Mouse (Mus musculus) Patski (cell line): ENCODE data around the gene Il24. TPM values are rescaled to one million over a fixed set of nuclear protein-coding genes. Genes with fewer than 3 reads are reported as not detected.

Source experiments
- ATAC-seq: fragments of 100-300 bp; one replicate; pipeline ENCODE4 v1.8.0; 2021
- CTCF ChIA-PET: fragments of 350-600 bp; sonication (Branson Sonifier 250); formaldehyde crosslinking; loops from one replicate; lab custom pipeline; 2022; ENCODE audit warnings: inconsistent platforms; lab: Charles Lee
- POLR2A ChIA-PET: fragments of 350-600 bp; sonication (Branson Sonifier 250); formaldehyde crosslinking; loops from one replicate; lab custom pipeline; 2022; ENCODE audit warnings: antibody characterized with exemption, inconsistent platforms; lab: Charles Lee
- DNase-seq: peaks from one replicate; pipeline ENCODE4 v3.0.0-alpha.2; 2011; ENCODE audit warnings: low read depth, low spot score
- H3K27me3 ChIP-seq: fragments of 371-371 bp; one replicate; pipeline ENCODE4 v1.5.1; 2021
- CTCF ChIP-seq: fragments of 100-300 bp; IDR thresholded peaks from one replicate; pipeline ENCODE4 v1.5.1; 2021
- in situ Hi-C: fragments of 300-500 bp; cut with MboI; formaldehyde crosslinking; loops from 3 replicates; pipeline ENCODE4 v1.11.1; 2018; ENCODE audit warnings: low pct_unique_long_range_greater_than_20kb, mixed read lengths
- polyA plus RNA-seq: library from polyadenylated mRNA; unstranded; gene quantifications from one replicate; pipeline ENCODE4 v1.2.3, GENCODE M21; 2021

The Il24 gene
- polyA plus RNA-seq, 1 experiment from 2014 or later, result 0.12 TPM

- CTCF ChIA-PET, result no interaction called here
- TF ChIP-seq CTCF, result no peak
- ATAC-seq (no peak), DNase-seq (no peak)
- in situ Hi-C loops, result no loop called here
- H3K27me3 ChIP-seq, result peaks cover 24% of the 10 kb centered on the region
- POLR2A ChIA-PET, result no interaction called here
Observed at GRCm38 (mm10) chr1:130855723-130856122, 31.5 kb downstream of the Il24 start.

GRCm38 (mm10) chr1:130854819-130855218 is 32.4 kb downstream of the Il24 start:
- TF ChIP-seq CTCF, result no peak
- peaks cover 24% of the 10 kb centered on the region for H3K27me3 ChIP-seq
- DNase-seq (no peak), ATAC-seq (no peak)
- POLR2A ChIA-PET, result no interaction called here
- CTCF ChIA-PET, result no interaction called here
- in situ Hi-C loops, result no loop called here

DNA sequence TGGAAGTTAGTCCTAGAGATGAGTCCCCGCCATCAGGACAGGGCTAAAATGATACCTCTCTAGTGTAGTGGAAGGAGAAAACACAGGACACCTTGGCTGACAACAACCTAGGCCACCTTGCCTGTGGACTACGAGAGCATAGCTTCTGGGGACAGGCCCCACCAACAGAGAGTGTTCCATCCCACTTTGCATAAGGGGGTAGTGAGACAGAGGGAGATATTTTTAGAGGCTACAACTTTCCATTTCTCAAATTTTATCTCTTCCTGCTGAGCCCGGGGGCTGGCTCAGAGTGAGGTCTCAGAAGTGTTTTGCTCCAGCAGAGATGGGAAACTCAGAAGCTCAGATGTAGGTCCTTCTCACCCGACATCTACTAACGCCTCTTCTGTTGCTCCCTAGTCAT is 36.8 kb downstream of the Il24 start:
- ChIA-PET CTCF (no interaction called here), POLR2A (no interaction called here)
- in situ Hi-C loops, result no loop called here
- H3K27me3 ChIP-seq, result peaks cover 20% of the 10 kb centered on the region
- no peak for DNase-seq
- no peak for ATAC-seq
- no peak for TF ChIP-seq CTCF

DNA sequence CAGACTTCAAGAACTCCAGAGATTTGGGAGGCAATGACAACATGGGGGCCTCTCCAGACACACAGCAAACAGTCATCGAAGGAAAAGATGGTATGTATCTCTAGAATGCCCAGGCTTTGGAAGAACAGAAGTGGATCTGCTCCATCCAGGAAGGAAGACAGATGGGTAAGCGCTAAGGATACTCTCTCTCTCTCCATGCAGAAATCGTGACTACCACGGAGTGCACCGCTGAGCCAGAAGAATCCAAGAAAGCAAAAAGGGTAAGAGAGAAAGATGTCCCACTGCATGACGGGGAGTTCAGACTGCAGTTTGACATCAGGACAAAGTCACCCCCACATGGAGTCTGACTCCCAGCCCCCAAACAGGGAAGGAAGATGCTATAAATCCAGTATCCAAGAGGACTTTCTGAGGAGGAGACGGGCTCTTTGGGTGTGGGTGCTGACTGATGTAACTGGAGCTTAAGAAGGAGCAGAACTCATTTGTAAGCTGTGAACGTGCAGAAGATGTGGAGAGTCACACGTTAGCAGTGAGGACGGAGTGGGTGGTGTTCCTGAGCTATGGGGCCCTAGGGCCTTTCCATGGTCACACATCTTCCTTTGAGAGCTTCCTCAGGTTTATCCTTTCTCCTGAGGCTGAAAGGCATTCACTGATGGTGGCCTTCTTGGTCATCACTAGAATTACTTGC is 37.6 kb downstream of the Il24 start:
- CTCF ChIA-PET, result no interaction called here
- POLR2A ChIA-PET, result no interaction called here

DNA sequence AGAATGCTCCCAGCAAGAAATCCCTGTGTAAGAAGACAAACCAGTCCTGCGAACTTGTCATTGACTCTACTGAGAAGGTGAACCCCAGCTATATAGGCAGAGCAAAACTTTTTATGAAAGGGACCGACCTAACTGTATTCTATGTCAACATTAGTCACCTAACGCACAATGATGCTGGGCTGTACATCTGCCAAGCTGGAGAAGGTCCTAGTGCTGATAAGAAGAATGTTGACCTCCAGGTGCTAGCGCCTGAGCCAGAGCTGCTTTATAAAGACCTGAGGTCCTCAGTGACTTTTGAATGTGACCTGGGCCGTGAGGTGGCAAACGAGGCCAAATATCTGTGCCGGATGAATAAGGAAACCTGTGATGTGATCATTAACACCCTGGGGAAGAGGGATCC is 42.7 kb downstream of the Il24 start:
- in situ Hi-C loops, result no loop called here
- ATAC-seq (no peak), DNase-seq (no peak)
- POLR2A ChIA-PET, result no interaction called here
- TF ChIP-seq CTCF, result no peak
- CTCF ChIA-PET, result no interaction called here
- peaks cover 12% of the 10 kb centered on the region for H3K27me3 ChIP-seq

More for the DNA sequence above, 37.6 kb downstream of the Il24 start:
- ATAC-seq, result no peak
- no peak for TF ChIP-seq CTCF
- DNase-seq, result no peak
- in situ Hi-C loops, result no loop called here
- H3K27me3 ChIP-seq, result peaks cover 20% of the 10 kb centered on the region

GRCm38 (mm10) chr1:130841621-130842020 is 45.6 kb downstream of the Il24 start:
- in situ Hi-C loops, result no loop called here
- no peak for DNase-seq
- ChIA-PET POLR2A (no interaction called here), CTCF (interaction anchor here (1.2 kb wide), 1 partner anchor 45 kb away, joined by 4 read pairs; no protein-coding TSS in a partner anchor)
- no peak for TF ChIP-seq CTCF
- ATAC-seq, result no peak
- H3K27me3 ChIP-seq, result peaks cover 8% of the 10 kb centered on the region

- in situ Hi-C loops, result no loop called here
- TF ChIP-seq CTCF, result no peak
- H3K27me3 ChIP-seq, result peaks cover 7% of the 10 kb centered on the region
- no peak for DNase-seq
- no peak for ATAC-seq
- ChIA-PET POLR2A (no interaction called here), CTCF (interaction anchor here (1.2 kb wide), 1 partner anchor 44 kb away, joined by 4 read pairs; no protein-coding TSS in a partner anchor)
Observed at GRCm38 (mm10) chr1:130840599-130841379, 46.5 kb downstream of the Il24 start.

- H3K27me3 ChIP-seq, result peaks cover 7% of the 10 kb centered on the region
- DNase-seq, result no peak
- in situ Hi-C loops, result no loop called here
- ChIA-PET CTCF (no interaction called here), POLR2A (no interaction called here)
- TF ChIP-seq CTCF, result no peak
- no peak for ATAC-seq
Observed at GRCm38 (mm10) chr1:130838288-130838687, 49.0 kb downstream of the Il24 start.

DNA sequence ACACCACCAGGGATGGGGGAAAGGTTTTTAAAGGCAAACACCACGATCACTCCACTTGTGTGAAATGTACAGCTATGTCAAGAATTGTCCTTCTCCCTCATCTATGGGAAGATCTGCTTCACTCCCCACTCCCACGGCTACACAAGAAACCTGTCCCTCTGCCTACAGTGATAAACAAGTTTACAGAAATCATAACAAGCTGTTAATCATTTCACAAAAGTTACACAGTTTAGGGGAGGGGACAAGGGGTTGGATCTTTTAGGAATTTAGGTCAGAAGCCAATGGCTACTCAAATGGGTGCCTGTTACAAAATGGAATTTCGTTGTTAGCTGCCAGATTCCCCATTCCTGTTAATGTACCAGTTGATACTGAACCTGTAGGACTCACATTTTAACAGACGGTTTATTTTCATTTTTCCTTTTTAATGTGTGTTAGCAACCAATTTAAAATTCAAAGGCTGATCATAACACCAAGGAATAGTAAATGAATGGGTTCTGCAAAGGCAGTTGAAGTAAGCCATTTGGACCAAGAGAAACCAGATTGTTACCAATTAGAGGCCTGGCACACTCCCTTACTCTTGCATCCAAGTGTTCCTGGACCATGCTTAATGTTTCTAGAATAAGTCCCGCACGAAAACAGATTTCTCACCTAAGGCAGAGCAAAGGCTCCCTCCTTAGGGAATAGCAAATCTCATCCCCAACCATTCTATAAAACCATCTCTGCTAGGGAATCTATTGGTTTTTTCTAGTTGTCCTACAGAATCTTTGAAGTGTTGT is 51.9 kb downstream of the Il24 start:
- H3K27me3 ChIP-seq, result peaks cover 4% of the 10 kb centered on the region
- CTCF ChIA-PET, result no interaction called here
- no peak for TF ChIP-seq CTCF
- POLR2A ChIA-PET, result no interaction called here
- in situ Hi-C loops, result no loop called here
- DNase-seq (no peak), ATAC-seq (no peak)

DNA sequence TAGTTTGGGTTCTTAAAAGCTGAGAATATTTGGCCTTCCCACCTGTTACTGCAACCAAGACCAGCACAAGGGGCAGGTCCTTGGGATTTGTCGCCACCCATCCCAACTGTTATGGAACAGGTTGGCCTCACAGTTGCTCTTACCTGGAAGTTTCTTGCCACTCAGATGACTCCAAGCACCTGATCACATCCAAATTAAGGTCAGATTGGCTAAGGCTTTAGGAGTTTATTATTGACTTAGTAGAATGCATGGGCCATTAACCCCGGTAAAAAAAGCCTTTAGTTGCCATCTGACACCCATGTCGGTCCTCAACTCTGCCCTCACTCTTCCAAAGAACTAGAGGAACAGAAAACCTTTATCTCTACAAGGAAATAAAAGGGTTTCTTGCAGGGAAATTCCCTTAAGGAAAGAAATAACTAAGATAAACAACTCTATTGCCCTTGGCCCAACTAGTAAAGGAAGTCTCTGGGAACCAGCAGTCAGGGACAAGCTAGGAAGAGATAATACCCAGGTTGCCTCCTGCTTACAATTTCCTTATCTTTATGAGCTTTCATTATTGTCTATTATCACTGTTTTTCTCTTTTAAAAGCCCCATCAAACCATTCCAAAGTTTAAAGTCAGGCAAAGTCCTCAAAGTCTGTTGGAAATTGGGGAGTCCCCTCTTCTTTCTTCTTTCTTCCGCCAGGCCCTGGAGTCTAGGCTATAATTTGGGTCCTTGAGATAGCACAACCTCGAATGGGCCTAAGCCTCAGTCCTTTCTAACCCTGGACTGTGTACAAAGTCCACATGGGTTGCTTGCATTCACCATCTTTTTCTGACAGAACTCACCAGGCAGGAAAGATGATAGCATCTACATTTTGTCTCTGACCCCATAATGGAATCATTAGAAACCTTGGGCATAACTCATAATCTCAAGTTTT is 54.8 kb downstream of the Il24 start:
- ChIA-PET POLR2A (no interaction called here), CTCF (interaction anchor here (1.2 to 1.3 kb wide), 2 partner anchors 16 to 210 kb away, joined by 3 read pairs; no protein-coding TSS in a partner anchor)
- H3K27me3 ChIP-seq, result peaks cover 7% of the 10 kb centered on the region
- in situ Hi-C loops, result no loop called here
- ATAC-seq (no peak), DNase-seq (no peak)
- no peak for TF ChIP-seq CTCF

Other genes starting within 250 kb of the Il24 start
- 2.7 TPM for gene C4bp, start 225.8 kb downstream of the Il24 start, polyA plus RNA-seq
- 0.04 TPM for gene Gm29427, start 171.7 kb downstream of the Il24 start, polyA plus RNA-seq
- gene Yod1, start 170.1 kb downstream of the Il24 start, polyA plus RNA-seq, result 3.4 TPM
- gene Pfkfb2, start 158.2 kb downstream of the Il24 start, polyA plus RNA-seq, result 26.0 TPM
- gene AA986860, start 155.5 kb downstream of the Il24 start, polyA plus RNA-seq, result 11.1 TPM
- 0.31 TPM for gene Fcamr, start 86.6 kb downstream of the Il24 start, polyA plus RNA-seq
- gene Pigr, start 60.8 kb downstream of the Il24 start, polyA plus RNA-seq, result not detected
- gene Fcmr, start 21.8 kb downstream of the Il24 start, polyA plus RNA-seq, result not detected
- gene Il20, start 24.0 kb upstream of the Il24 start, polyA plus RNA-seq, result not detected
- 0.17 TPM for gene Il19, start 52.7 kb upstream of the Il24 start, polyA plus RNA-seq
- 0.04 TPM for gene Il10, start 132.4 kb upstream of the Il24 start, polyA plus RNA-seq
- 129 TPM for gene Mapkapk2, start 210.4 kb upstream of the Il24 start, polyA plus RNA-seq